Mouse (Mus musculus): ENCODE measurements around the gene Dgcr2.

Gene Dgcr2

DNA sequence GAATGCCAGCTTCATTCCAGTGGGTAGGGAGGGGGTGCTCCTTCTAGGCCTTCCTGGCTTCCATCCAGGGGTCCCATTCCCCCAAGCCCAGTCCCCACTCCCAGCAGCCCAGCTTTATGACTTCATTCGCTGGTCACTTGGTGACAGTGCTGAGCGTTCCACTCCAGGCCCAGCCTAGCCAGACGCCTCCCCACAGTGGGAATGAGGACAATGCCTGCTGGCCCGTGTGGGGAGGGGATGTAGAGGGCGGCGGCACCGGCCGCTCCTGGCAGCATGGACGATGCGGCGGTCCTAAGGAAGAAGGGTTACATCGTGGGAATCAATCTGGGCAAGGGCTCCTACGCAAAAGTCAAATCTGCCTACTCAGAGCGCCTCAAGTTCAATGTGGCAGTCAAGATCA, at the start of gene Dgcr2, which contains the start of gene Tssk2:
Dgcr2 (minus strand) TSS at position 101 of the 400 bp plus-strand sequence.
Tssk2 (plus strand) TSS at position 176 of the 400 bp plus-strand sequence.
- CTCF ChIA-PET: no interaction called here

DNA sequence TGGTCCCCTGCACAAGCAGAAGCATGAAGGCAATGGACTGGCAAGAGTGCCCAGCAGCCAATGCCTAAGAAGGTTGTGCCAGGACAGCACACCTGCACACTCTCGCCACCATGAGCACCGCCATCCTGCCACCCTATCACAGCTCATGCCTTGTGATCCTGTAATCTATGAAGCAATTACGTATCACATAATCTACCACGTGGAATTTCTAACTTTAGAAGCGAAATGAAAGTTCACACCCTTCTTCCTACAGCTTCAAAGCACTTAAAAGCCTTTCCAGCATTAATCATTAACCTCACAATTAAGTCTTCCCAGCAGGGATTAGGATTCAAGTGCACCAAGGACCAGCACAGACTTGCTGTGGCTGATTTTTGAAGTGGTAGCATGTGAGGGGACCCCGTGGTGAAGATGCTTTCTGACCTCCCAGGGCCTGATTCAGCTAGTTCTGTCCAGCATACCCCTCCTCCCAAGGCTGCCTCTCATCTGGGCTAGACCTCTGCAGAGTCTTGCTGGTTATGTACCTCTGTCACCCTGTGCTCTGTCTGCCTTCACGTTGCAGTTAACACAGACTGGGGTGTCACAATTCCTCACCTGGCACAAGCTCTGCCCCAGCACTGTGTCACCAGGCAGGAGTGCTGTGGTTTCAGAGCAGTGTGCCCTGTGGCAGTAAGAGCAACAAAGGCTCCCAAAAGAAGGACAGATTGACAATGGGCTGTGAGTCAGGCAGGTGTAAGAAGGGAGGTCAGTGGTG, 46.9 kb upstream of the Dgcr2 start:
- CTCF ChIA-PET: no interaction called here

DNA sequence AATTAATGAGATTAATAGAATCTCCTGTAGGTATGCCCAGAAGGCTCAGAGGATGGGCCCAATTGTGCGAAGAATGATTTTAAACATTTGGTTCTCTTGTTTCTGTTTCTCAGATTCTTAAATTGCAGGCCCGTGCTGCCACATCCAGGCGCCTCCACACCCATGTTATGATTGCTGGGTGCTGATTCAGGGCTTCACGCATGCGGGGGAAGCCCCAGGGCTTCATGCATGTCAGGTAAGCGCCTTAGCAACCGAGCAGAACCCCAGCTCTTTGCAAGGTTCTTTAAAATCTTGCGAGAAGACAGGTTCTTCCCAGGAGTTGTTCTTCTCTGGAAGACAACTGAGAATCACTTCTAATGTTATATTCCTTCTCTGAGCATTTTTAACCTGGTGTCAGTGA, 45.1 kb upstream of the Dgcr2 start:
- CTCF ChIA-PET: no interaction called here

DNA sequence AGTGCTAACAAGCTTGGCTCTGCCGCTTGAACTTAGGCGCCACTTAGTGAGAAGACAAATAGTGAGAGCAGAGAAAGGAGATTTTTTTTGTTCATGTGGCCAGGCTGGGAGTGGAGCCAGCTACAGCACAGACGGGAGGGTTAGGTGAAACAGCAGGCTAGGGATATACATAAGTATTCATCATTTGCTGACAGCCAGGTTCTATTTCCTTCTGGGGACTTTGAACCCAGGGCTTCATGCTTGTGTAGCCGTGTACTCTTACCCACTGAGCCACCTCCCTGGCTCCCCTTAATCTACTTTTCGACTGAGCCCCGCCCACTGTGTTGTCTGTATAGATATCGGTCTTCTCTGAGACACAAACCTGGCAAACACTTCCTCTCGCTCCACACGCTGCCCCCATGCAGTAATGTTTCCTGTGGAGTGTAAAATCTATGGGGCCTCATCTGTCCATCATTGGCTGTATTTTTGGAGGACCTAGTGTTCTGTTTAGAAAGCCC, 40.9 kb upstream of the Dgcr2 start:
- CTCF ChIA-PET: no interaction called here

DNA sequence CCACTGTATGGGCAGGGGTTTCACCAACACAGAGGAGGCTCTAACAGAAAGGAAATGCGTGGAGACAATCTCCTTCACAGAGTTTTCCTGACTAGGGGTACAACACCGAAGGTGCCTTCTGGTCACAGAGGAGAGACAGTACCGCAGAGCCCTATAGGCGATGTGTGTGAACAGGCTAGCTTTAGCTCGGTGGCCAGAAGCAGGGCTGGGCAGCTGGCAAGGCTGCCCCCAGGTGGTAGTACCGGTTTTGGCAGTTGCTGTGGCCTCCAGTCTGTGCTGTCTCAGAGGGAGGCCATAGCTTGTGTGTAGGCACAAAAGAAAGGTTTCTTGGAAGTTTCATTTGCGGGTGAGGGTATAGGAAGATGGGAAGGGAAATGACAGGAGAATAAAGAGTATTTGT, 40.5 kb upstream of the Dgcr2 start:
- CTCF ChIA-PET: no interaction called here

DNA sequence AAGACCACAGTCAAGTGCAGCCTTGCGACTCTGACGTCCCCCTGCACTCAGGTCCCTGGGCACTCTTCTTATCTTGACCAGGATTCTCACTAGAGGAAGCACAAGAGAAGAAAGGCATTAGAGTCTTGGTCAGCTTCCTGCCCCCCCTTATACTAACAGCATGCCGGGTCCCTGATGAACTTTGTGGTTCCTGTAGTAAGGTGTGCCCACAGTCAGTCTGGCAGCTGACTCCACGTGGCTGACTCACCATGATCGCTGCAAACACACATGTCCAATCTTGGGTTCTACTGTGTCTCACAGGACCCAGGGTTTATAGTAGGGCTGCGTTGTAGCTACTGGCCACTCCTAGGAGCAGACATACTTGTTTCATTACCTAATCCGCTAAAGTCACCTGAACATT, 39.8 kb upstream of the Dgcr2 start:
- CTCF ChIA-PET: no interaction called here

DNA sequence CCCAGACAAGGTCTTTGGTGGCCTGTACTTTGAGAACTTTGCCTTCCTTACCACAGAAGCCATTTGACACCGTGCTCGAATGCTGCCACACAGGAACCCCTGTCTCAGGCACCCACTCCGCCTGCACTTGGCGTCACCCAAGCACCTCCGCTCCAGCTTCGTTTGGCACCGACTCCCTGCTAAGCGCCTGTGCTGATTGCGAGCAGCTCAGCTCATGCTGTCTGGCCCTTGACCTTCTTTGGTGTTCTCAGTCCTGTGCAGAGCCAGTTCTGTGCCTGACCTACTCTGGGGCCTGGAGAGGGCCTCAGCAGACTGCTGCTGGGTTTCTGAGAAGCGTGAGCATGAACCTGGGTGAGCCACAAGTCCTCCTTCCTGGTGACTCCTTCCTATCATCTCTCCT, 38.4 kb upstream of the Dgcr2 start:
- CTCF ChIA-PET: interaction anchor here (1.2 to 1.4 kb wide), 2 partner anchors 8 to 26 kb away, joined by 3 to 4 read pairs; partner anchors contain the start of genes Ess2 and Slc25a1

DNA sequence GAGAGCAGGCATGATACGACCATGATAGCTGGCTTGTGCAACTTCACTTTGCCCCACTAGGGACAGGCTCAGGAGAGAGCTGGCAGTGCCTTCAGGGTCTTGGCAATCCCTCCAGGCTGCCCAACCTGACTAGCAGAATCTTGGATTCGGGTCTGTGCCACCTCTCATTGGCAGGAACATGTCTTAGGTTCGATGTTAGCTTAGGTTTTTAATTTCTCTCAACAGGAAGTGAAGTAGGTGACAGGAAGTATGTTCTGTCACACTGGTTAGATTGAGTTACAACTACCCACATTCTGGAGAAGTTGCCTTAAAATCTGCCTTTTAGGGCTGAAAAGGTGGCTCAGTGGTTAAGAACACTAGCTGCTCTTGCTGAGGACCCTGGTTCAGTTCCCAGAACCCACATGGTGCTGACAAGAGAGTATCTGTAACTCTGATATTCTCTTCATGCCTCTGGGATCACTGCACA, 36.1 kb upstream of the Dgcr2 start:
- CTCF ChIA-PET: no interaction called here

DNA sequence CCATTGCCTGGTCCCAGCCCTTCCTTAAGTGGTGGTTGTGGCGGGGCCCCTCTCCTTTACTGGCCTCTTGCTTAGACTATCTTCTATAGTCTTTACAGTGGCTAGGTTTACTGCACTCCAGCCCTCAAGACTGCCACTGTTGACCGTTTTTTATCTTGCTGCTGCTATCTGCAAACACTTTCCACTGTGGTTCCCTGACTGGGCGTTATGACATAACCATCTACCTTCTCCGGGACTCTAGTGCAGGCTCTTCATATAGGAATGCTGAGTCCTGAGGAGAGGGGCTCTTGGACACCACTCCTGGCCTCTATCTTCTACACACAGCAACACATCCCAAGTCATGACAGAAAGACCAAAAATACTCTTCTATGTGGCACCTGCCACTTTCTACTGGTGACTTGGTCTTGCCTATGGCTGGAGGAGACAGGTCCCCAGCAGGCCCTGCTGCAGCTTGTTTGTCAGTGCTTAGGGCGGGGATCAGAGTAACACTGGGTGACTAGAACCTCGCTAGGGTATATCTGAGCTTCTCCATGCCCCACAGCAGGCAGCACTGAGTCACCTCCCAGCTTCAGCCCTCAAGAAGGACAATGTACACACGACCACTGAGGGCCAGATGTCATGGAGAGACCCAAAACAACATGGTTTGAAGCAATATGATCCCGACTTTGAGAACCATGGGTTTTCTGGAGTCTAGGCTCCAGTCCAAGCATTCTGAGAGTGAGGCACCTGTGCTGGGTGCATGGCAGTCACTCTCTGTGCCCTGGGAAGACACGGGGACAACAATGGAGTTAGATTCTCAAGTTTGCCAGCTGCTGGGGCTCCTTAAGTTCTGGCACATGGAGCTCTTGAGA, 35.5 kb upstream of the Dgcr2 start:
- CTCF ChIA-PET: no interaction called here

DNA sequence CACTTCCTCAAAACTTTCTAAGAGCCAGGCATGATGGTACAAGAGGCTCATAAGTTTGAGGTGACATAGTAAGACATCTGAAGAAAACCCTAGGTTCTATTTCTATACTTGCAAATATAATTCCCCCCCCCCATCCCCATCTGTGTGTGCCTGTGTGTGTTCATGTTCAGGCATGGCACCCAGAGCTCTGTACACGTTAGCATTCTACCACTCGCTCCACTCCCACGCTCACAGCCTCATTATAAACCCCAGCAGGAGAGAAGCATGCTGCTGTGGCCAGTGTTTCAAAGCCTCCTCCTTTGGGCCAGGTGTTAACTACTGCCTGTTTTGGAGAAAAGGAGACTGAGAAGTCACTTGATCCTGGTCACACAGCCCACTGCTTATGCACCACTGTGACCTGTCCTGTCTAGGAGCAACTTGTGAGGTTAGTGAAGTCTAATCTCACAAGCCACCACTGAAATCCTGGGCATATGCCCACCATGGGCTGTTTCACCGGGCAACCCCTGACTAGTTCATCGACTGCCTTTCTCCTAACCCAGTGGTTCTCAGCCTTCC, 33.6 kb upstream of the Dgcr2 start:
- CTCF ChIA-PET: no interaction called here

DNA sequence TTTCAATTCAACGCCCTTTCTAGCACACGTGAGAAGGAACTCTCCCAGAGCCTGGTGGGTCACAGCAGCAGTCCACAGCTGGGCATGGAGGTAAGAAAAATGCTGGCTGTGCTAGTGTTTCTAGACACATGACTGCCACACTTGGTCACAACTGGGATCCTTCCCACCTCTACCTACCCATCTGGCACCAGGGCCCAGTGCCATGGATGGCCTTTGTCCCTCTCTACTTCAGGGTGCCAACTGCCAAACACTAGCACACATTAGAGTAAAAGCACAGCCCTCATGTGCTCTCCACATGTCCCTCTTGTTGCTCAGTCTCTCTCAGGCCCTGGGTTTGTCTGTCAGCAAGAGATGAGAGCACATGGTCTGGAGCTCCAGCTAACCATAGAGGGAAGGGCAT, 31.3 kb upstream of the Dgcr2 start:
- CTCF ChIA-PET: no interaction called here

DNA sequence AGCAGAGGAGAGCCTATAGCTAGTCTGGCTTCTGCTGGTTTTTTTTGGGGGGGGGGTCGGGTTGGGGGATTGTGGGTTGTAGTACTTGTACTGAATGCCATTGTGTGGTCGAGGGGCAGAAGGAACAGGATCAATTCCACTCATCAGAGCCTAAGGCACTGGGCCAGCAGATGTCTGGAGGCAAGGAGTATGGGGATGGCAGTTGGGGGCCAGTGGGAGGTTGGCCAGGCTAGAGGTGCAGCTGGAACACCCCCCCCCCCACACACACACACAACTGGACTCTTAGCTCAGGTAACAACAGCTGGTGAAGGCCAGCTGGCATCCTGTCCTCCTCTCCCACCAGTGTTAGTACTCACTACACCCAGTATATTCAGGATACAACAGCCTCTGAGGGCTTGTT, 30.8 kb upstream of the Dgcr2 start:
- CTCF ChIA-PET: no interaction called here

DNA sequence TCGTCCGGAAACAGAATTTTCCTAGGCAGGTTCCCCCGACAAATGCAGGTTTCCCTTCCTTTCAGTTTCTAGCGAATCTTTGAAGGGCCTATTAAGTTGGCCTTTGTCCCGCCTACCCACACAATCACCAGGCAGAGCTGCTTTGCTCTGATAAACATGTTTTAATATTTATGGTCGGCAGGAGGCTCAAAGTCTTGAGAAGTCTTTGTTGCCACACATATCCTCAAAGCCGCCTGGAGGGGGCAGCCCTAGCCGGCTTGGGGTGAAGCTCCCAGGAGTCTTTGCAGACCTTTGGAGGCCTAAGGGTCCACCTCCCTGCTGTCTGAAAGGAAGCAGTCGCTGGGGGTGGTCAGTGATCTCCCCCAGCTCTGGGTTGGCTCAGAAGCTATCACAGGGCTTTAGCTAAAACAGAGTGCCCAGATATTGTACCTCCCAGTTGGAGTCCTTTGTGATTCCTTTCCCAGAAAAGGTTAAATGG, 30.3 kb upstream of the Dgcr2 start:
- CTCF ChIA-PET: interaction anchor here (0.9 kb wide), 1 partner anchor 8 kb away, joined by 3 read pairs; no protein-coding TSS in a partner anchor

DNA sequence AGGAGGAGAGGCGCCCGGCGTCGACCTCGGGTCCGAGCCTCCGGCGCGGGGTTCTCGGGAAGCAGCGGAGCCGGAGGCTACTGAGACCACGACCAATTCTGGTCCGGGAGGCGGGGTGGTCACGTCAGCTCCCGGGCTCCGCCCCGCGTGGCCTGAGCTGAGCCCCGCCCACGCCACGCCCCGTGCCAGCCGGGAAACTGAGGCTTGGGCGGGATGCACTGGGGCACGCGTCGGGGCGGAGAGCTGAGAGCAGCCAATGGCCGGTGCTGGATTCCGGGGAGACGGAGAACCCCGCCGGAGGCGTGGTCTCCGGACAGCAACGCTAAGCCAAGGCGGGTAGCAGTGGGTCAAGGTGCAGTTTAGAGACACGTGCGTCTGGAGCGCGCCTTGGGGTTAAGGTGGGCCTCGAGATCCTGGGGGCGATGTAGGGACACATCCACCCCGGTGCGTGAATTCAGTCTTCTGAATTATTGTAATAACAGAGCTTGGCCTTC, 29.8 kb upstream of the Dgcr2 start, which contains the start of gene Slc25a1:
Slc25a1 (minus strand) TSS at position 133 of the 494 bp plus-strand sequence.
- CTCF ChIA-PET: interaction anchor here (0.9 kb wide), 1 partner anchor 9 kb away, joined by 3 read pairs; no protein-coding TSS in a partner anchor

DNA sequence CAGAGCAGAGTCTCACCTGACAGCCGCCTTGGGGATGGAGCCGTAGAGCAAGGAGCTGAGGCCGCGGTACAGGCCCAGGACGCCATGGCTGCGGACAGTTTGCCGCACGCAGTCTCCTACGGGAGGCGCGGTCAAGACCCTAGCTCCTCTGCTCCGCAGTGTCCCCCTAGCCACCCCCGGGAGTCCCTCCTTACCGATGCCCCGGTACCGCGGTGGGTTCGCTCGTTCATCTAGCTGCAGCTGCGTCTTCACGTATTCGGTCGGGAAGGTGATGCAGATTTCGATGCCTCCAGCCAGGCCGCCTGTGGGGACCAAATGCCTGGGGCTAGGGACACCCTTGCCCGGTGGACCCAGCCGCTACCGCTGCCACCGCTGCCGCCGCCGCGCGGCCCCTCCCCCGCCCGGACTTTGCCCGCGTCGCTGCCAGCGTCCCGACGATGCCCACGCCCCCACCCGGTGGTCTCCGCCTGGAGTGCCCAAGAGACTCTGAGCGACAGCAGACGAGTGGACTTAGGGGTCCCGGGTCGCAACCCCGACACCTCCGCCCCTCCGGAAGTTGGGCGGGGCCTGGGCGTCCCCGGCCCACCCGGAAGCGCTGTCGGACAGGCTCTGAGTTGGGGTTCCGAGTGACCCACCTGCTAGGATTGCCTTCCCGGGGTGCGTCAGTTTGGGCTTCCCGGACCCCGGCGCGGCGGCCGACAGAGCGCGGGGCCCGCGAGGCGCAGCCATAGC, 29.2 kb upstream of the Dgcr2 start:
- CTCF ChIA-PET: interaction anchor here (0.9 kb wide), 1 partner anchor 9 kb away, joined by 3 read pairs; no protein-coding TSS in a partner anchor

DNA sequence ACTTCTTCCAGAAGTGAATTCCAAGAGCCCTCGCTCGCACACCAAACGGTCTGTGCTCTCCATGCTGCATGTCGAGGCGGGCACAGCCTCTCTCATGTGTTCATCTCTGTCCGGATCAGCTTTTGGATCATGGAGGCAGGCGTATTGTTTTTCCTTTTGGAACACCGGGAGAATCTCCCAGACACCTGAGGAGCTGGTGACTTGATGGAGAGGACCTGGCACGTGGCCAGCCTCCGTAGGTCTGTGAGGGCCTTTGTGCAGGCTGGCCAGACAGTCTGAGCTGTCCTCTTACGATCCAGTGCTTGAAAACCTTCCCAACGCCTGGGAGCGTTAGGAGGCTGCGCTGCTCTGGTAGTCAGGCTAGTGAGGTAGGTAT, 23.8 kb upstream of the Dgcr2 start:
- CTCF ChIA-PET: interaction anchor here (0.5 to 1.2 kb wide), 3 partner anchors 14 to 20 kb away, joined by 3 read pairs; no protein-coding TSS in a partner anchor

DNA sequence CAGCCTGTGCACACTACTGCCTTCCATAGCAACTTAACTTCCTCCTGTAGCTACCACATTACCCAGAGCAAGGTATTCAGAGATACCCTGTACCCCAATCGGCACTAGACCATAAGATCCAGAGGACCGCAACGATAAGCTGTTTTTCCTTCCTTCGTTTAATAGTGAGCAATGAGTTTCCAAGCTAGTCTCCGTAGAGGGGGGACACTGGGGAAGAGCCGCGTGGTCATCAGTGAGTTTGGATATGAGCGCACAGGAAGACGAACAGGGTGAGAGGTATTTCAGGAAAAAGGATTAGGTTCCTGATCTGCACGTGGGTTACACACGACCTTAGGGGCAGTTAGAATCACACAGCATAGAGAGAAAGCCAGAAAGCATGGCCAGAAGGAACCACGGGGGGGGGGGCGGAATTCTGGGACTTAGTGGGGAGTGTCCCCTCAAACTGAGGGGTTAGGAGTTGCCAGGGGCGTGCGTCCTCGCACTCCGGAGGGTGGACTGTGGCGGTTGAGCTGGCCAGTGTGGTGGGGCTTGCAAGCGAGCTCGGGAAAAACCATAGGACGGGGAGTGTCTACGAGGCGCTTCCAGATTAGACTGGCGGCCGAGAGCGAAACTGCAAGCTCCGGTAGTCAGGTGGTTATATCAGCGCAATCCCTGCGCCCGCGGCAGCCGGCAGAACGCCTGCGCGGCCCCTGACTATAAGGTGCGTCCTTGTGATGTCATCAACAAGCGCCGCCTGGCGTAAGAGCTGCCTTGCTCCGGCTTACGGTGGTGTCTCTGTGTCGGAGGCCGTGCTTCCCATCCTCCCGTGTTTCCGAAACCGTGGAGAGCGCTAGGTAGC, 23.2 kb upstream of the Dgcr2 start:
- CTCF ChIA-PET: interaction anchor here (0.5 to 1.2 kb wide), 3 partner anchors 14 to 20 kb away, joined by 3 read pairs; no protein-coding TSS in a partner anchor

DNA sequence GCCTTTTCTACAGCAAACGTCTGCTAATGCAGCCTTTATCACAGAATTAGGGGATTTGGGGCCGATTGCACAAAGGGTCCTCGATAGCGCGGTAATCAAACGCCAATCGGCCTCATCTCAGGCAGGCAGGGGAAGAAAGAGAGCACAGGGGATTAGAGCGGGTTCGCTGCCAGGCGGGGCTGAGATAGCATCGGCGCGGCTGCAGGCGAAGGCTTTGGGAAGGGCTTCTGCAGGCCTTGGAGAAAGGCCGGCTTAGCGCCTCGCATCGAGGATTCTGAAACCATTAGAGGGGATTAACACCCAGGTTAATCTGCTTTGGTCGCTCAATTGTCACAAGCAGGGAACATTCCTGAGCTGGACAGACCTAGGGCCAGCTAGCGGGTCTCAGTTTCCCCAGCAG, 22.2 kb upstream of the Dgcr2 start:
- CTCF ChIA-PET: no interaction called here

DNA sequence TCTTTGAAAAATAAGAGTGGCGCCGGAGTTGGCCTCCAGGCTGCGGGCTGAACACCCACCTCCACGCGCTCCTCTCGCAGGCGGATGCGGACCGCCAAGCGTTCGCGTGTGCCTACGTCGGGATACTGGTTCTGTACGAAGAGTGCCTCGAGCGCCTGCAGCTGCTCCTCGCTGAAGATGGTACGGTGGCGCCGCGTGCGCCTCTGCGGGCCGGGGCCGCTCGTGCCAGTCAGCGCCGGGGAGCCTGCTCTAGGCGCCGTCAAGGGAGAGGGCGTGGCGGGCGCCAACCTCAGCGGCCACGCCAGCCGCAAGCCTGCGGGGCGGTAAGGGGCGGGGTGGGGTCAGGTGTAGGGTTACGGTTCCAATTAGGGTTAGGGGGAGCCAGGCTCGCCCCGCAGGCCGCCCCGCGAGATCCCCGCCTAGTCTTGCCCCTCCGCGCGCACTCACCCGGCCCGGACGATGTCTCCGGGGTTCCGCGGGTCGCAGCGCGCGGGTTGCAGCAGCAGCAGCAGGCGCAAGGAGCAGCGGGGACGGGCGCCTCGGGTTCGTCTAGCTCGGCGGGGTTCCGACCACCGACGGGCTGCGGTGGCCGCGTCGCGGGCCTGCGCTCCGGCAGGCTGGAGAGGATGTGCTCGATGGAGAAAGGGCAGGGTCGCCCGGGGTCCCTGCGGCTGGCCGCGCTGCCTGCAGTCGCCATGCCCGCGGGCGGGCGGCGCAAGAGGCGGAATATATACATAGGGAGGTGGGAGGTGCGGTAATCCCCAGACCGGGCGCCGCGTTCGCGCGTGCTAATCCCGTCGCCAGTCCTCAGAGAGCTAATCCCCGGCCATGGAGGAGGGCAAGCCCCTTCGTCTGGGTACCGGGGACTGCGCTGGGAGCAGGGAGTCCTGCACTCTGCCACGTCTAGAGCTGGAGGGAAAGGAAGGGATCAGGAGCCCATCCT, 16.2 kb upstream of the Dgcr2 start, which contains the start of gene Gsc2:
Gsc2 (minus strand) TSS at position 753 of the 943 bp plus-strand sequence.
- CTCF ChIA-PET: no interaction called here

Data from spleen, embryonic (tissue).